Mouse (Mus musculus): ENCODE data around the gene Cirbp.

Cirbp gene

DNA sequence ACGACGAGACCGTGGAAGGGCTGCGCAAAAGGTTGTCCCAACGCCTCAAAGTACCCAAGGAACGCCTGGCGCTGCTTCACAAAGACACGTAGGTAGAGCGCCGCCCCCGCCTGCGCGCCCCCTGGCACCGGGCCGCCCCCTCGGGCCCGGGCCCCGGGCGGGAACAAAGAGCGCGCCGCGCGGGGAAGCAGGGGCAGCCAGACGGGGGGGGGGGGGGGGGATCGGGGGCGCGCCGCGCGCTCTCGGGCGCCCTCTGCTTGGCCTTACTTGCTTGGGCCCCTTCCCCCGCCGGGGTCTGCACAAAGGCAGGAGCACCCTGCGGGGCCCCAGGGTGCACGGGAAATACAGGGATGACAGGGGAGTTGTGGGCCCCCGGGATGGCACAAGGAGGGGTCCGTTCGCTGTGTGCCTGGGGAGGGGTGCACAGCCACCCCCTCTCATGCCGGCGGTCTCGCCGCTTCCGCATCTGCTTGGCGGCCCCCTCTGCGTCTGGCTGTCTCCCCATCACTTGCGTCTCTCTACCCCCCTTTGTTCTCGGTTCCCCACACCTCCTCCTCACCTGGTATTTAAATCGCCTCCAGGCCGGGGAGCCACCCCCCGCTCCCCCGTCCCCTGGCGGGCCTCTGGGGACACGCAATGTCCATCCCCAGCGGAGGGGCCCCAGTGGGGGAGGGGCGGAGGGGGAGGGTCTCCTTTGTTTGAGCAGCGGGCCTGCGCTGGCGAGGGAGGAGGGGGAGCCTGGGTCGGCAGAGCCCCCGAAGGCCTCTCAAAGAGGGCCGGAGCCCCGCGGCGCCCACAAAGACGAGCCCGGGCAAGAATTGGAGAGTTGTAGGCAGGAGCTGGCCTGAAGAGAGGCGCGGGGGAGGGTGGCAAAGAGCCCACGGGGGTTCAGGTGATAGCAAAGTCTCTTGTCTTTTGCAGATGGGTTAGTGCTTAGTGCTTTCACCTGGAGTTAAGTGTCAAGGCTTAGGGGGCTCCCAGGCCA, 15.3 kb upstream of the Cirbp start:
- DNase-seq (ENCODE audit: low read depth, low spot score): no peak

DNA sequence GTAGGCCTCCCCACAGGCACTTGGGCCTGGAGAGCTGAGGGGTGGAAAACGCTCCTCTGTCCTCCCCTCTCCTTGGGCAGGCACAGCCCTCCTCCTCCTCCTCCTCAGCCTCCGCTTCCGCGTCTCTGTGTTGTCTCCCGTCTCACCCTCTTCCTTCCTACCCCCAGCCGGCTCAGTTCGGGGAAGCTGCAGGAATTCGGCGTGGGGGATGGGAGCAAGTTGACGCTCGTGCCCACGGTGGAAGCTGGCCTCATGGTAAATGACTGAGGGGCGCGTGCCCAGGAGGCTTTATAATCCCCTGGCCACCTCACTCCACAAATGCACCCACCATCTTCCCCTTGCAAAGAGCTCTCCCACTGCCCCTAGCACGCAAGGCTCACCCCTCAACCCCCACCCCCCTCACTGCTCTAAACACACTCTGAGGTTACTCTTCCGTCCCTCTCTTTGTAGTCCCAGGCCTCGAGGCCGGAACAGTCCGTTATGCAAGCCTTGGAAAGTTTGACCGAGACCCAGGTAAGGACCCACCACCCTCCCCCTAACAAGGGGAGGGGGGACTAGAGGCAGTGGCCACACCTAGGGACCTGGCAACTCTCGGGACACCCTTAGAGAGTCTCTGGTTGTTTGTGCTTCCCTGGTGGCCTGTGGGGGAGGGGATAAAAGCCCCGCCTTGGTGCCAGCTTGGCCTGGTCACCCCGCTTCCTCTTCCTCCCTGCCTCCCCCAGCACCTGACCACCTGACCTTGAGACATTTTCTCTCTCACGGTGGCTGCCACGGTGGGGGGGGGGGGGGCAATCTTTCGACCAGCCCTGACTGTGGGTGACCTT, 14.4 kb upstream of the Cirbp start:
- no peak for DNase-seq (ENCODE audit: low read depth, low spot score)

DNA sequence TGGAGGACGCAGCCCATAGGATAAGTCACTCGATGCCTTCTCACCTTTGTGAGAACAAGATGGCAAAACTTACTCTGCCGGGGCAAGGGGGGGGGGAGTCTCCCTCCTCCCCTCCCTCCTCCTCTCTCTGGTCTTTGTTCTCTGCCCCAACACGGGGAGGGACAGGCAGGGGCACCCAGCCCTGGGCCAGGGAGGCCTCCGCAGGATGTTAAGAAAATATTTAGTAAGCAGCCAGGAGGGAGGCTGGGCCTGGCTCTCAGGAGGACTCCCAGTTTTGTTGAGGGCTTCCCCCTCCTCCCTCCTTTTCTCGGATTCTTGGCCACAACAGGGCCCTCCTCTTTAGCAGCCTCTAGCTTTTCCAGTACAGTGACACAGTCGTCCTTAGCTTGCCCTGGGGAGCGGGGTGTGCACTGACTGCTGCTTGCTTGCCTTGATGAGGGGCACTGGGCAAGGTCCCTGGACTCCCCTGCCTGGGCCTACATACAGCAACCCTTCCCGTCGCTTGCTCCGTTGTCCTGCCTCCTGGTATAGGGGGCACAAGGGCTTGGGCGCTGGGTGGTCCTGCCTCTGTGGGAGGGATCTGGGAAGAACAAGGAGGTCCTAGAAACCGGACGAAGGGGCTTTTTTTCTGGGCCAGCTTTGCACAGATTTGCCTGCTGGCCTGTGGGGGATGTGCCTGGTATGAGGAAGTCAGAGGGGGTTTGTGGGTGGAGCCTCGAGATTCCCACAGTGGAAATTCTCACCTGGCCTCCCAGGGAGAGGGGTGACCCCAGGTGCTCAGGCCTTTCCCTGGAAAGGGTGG, 13.5 kb upstream of the Cirbp start:
- peak; percentile 62 for DNase-seq (ENCODE audit: low read depth, low spot score)

DNA sequence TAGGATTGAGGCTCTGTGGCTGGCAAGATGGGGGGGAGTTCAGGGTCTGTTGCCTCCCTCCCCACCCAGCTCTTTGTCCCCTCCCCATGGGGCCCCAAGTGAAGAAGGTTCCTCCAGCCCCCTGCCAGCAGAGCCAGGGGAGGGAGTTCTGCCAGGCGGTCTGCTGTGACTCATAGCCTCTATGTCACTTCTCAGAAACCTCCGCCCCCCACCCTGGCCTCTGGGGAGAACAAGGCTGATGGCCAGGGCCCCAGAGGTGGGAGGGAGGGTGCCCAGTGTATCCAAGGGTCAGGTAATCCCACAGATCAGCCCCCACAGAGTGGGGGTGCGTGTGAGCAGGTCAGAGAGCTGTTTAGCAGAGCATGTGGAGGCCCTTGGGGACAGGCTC, 12.9 kb upstream of the Cirbp start:
- DNase-seq (ENCODE audit: low read depth, low spot score): no peak

DNA sequence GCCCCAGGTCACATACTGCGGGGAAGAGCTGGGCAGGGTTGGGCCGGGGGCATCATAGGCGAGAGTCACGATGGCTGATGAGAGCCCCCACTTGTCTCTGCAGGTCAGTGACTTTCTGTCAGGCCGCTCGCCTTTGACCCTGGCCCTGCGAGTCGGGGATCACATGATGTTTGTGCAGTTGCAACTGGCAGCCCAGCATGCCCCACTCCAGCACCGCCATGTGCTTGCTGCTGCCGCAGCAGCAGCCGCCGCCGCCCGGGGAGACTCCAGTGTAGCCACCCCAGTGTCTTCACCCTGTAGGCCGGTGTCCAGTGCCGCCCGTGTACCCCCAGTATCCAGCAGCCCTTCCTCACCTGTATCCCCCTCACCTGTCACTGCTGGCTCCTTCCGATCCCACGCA, 12.1 kb upstream of the Cirbp start:
- no peak for DNase-seq (ENCODE audit: low read depth, low spot score)

DNA sequence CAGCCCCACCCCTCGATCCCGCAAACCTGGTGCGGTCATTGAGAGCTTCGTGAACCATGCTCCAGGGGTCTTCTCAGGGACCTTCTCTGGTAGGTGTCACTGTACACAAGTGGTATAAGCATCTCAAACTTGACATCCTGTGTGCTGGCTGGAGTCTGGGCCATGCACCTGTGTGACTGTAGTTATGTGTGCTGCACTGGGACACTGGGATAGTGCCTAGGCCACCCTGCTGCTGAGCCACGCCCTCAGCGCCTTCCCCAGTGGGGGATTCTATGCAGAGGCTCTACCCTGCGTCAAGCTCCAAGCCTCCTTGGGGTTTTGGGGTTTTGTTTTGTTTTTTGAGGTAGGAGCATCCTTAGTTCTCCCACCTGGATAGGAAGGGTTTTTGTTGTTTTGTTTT, 11.4 kb upstream of the Cirbp start:
- no peak for DNase-seq (ENCODE audit: low read depth, low spot score)

DNA sequence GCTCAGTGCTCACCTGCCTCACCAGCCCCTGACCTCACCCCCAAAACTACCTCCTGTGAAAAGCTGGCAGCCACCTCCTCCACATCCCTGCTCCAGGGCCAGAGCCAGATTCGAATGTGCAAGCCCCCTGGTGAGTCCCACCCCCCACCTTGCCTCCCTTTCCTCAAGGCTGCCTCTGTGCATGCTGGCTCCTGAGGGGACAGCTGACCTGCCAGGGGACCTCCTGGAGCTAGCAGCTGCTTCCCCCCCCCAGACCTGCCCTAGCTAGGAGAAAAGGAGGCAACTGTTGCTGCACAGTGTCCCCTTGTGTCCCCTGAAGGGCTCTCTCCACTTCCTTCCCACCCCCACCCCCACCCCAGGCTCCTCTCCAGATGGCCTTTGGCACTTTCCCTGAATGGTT, 10.5 kb upstream of the Cirbp start:
- no peak for DNase-seq (ENCODE audit: low read depth, low spot score)

DNA sequence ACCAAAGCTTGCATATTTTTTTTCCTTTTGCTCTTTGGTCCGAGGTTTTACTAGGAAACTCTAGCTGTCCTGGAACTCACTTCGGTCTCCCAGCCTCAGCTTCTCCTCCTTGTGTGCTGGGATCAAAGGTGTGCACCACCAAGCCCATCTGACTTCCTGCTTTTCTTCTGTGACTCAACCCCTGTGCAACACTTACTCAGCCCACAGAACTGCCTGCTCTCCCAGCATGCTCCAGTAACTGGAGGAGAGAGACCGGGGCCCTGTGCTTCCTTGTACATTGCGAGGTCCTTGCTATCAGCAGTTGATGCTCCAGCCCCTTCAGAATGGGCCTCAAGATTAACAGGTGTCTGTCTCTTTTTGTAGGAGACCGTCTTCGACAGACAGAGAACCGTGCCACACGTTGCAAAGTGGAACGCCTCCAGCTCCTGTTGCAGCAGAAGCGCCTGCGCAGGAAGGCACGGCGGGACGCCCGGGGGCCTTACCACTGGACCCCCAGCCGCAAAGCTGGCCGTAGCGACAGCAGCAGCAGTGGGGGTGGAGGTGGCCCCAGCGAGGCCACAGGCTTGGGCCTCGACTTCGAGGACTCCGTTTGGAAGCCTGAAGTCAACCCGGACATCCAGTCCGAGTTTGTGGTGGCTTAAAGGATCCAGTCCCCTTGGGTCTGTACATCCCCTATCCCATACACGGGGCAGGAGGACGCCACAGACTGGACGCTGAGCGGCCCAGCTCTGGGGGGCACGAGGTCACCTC, 9.6 kb upstream of the Cirbp start:
- no peak for DNase-seq (ENCODE audit: low read depth, low spot score)

DNA sequence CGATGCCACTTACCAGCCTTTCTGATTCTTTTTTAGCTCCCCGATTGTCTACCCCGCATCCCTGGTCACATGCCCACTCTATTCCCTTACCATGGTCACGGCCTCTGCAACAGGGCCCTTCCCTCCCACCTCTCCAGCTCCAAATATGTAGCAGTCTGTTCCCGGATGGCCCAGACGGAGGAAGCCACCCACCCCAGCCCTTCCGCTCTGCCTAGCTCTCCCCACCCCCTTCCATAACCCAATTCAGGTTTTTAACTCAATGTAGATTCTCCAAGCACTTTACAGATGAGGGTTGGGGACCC, 9.1 kb upstream of the Cirbp start:
- DNase-seq (ENCODE audit: low read depth, low spot score): no peak

DNA sequence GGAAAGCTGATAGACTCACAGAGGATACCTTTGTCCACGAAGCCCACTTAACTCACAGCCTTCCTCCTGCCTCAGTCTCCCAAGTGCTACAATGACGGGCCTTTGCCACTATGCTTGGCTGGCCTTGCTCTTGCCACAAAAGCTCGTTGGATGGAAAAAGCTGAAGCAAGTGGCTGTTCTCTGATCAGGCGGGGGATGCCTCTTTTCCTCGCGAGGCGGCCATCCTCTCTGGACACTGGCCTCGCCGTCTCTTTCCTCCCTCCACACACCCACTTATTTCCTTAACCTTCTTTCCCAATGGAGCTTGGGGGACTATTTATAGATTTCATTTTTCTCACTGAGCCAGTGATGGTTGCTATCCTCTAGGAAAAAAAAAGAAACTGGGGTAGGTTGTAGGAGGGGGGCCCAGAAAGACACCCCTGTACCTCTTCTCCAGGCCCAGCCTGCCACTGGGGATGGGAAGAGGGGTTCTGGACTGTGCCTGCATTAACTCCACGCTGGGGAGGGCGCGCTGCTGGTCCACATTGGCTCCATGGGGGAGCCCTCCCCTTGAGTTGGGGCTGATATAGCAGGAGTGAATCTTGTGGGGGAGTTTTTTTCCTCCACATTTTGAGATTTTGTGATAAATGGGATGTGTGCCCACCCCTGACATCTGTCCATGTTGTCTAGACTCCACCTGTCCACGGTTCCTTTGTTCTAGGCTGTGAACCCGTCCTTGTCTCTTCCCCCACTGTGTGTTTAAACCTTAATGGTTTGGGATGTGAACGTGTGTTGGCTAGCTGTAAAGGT, 8.4 kb upstream of the Cirbp start:
- no peak for DNase-seq (ENCODE audit: low read depth, low spot score)

DNA sequence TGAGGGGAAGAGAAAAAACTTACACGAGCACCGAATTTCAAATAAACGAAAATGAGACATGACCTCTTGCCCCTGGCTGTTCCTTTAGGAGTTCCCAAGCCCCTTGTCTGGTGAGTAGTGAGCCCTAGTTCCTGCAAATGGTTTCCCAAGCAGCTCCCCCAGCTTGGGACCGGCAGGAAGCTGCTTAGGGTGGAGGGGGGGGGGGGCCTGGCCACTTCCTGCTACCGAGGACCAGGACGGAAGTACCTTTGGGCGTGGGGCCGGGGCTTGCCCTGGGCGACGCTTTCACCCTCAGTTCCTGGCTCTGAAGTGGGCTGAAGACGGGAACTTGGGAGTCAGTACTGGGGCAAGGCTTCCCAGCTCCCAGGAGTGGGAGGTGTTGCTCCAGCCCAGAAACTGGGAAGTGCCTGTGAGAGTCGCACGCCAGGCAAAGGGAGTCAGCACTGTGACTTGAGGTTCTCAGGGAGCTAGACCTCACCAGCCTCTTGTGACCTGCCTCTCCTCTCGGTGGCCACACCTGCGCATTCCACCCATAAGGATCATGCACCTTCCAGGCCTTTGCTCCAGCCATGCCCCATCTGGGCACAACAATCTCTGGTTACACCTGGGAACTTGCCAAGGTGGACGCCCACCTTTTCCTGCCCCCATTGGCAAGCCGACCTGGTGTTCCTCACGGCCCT, 7.3 kb upstream of the Cirbp start:
- peak; percentile 66 for DNase-seq (ENCODE audit: low read depth, low spot score)

DNA sequence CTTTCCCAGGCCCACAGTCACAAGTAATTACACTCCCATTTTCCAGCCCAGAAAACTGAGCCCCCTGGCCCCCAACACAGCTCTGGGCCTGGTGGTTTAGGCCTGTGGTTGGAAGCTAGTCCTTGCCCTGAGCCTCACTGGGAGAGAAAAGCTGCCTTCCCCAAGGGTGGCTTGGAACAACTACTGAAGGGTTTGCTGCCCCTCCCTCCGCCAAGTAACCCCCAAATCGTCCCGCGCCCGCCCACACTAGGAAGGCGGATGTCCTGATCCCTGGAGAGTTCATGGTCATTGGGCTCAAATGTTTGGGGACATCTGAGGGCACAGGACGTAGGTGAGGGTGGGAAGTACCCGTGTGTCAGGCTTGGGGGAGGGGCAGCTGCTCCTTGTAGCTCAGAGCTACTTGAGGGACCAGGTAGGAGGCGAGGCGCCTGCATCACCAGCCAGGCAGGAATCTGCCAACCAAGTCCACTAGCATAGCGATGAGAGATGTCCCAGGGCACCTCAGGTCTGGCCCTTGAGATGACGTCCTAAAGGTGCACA, 6.7 kb upstream of the Cirbp start:
- DNase-seq (ENCODE audit: low read depth, low spot score): no peak

DNA sequence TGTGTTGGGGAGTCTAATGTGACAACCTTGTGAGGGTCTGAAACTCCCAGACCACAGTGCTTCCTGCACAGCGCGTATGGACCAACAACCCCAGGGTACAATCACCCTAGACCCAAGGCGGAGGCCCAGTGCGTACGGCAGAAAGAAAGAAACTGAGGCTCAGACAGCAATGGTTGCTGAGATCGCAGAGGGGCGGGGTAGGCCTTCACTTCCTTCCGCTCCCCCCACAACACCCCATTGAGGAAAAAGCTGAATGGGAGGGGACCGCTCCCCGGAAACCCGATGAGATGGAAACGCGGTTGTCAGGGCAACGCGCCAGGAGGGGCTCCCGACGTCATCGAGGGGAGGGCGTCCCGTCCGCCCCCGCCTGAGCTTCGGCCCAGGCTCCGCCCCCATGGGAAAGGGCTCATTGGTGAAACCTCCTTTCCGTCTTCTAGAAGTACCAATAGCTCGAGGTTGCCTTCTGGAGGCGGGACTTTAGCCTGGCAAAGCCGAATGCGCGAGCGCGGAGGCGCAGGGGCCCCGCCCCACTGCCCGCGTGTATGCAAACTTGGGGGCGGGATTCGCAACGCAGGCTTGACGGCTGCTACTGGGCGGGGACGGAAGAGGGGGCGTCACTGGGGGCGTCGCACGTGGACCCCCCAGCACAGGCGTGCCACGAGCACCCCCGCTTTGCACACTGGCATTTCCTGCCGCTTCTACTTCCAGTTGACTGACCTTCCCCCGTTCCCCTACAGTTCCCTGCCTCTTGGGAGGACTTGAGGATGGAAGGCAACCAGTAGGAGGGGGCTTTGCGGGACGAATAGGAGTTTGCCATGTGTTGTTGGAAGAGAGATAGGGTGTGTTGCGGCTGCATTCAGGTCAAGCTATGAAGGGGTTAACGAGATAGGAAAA, 6.0 kb upstream of the Cirbp start:
- DNase-seq (ENCODE audit: low read depth, low spot score): peak; percentile 99

DNA sequence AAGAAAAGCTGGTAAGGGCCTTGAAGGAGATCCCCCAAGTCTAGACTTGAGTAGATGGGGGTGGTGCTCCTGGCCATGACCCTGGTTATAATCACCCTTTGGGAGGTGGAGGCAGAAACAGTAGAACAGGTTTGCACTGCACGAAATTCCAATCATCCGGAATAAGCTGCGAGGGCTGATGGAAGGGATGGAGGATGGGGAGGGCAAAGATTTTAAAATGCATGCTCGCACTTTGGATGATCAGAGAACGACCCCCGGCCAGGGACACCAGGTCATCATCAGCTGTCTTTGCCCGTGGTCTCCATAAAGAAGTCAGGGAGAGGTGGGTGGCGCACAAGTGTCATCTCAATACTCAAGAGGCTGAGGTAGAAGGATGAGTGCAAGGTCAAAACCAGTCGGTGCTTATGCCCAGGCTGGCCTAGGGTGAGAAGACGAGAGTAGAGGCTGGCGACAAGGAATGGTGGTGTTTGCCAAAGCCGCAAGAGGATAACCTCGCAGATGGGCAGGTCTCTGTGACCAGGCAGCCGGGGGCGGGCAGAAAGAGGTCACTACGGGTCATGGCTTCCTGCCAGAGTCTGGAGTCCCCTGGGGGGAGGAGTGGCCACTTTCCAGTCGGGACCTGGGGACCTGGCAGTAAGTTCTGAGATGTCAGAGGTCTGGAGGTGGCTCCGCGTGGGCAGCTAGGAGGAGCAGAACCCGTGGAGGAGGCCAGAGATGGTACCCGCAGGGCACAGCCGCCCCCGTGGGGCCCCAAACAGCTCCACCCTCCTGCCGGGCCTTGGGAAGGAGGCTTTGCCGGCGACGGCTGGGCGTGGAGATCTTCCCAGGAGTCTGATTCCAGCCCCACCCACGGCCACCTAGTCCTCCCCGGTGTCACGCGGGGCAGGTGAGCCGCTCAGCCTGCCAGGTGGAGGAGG, 5.1 kb upstream of the Cirbp start:
- peak; percentile 83 for DNase-seq (ENCODE audit: low read depth, low spot score)

DNA sequence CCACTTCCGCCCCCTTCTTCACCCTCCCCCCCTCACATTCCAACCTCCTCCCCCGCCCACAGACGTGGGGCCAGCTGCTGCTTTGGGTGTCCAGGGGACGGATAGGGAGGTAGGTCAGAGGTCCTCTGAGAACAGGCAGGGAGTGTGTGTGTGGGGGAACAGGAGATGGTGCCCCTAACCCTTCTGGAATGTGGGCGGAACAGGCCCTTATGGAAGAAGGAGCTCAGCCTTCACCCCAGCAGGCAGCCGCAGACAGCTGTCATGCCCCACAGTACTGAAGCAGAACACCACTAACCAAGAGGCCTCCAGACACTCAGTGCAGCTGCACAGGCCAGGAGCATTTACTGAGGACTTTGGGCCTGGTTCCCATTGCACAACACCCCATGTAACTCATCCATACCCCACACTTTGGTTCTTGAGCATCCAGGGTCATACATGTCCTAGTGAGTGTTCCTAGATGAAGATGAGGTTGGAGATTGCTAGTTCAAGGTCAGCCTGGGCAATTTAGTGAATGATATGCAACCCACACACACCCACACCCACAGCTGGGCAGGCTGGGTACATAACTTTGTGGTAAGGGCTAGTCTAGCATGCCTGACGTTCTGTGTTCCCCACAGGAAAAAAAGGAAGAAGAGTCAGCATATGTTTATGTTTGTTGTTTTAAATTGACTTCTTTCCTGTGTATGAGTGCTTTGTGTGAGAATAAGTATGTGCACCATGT, 4.1 kb upstream of the Cirbp start:
- peak; percentile 42 for DNase-seq (ENCODE audit: low read depth, low spot score)

DNA sequence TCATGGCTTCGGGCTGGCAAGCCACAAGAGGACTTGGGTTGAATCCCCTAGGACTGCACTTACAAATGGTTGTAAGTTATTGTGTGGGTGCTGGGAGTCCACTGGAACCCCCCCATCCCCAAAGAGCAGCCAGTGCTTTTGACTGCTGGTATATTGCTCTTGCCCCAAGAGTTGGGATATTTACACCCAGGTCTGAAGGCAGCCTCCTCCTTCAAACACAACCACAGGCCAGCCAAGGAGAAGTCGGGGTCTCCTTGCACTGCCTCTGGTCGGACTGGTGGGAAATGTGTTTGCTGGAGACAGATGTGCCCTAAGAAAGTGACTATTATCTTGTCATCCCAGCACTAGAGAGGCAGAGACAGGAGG, 3.6 kb upstream of the Cirbp start:
- DNase-seq (ENCODE audit: low read depth, low spot score): no peak

DNA sequence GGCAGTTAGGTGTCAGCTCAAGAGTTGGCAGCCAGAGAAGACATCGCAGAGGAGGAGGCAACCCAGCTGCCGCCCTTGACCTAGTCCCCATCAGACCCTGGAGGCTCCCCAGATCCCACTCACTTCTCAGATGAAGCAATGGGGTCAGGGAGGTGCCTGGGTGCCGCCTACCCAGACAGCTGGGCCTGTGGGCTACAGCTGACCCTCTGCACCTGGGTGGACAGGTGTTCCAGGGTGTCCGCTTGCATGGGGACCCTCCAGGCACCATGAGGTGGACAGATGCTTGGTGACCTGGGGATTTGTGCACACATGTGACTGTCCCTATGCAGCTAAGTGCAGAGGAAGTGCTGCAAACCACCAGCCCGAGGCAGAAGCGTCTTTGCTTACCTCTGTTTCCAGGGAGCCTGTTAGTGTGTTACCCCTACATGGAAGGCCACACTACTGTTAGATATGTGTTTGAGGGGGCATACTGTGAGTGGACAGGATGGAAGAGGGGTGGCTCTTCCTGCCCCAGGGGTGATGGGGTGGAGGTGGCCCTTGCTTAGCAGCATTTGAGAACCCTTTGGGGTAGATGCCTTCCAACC, 3.0 kb upstream of the Cirbp start:
- DNase-seq (ENCODE audit: low read depth, low spot score): no peak
